Mouse (Mus musculus) olfactory bulb, adult 2 months (tissue): ENCODE results near the gene Unc5b.

ENCODE experiments used
- CTCF ChIP-seq: fragments of 200-500 bp; IDR thresholded peaks from 2 replicates; pipeline ENCODE4 v1.5.1; 2012; ENCODE audit warnings: low read depth, mild to moderate bottlenecking, low read length, moderate library complexity; ENCODE audit not compliant: insufficient read depth
- POLR2A ChIP-seq: fragments of 200-500 bp; IDR thresholded peaks from 2 replicates; pipeline ENCODE4 v1.6.1; 2012; ENCODE audit warnings: mild to moderate bottlenecking, low read depth, low read length, moderate library complexity; ENCODE audit not compliant: insufficient read depth

DNA sequence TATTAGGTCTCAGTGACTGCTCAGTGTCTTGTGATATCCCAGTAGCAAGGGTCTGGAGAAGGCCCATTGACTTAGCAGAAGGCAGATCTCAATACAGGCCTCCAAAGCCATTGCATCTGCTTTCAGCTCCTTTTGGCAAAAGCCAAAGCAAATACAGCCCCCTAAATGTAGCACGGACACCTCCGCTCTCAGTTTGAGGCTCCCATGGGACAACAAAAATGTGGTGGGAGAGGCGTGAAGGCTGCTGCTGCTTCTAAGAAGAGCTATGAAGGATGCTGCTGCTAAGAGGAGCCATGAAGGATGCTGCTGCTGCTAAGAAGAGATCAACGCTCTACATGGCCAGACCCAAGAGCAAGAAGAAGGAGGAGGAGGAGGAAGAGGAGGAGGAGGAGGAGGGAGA lies 48.4 kb upstream of the Unc5b start:
- TF ChIP-seq CTCF (no peak), POLR2A (no peak)
